16 mouse cellular contexts compared by ENCODE assay signal in genomic region chr11:44393101-44393810, GRCm38 (mm10).
DNase-seq lines count a peak whose midpoint lies in the region.
"Had no signal": no experiment of that assay in that cellular context is flagged by ENCODE, and none has a peak within 500 bp of the region (broad histone marks: within the 10 kb centered on the region; RNA-seq: fewer than 3 reads in every experiment).

No protein-coding gene starts in this region.

- peak; percentile 49 for DNase-seq in heart, adult 11 months
- no peak for DNase-seq in heart, adult 9 months (ENCODE audit: low spot score in 2 of 2)
- DNase-seq in ES-CJ7 (ENCODE audit: low read depth, low spot score) (peak; percentile 44), R1 (ENCODE audit: low read depth, low spot score) (peak; percentile 61)
- DNase-seq in lung, postnatal 14 days: peak; percentile 37
- no peak for DNase-seq in cerebellum, postnatal 14 days
- no peak for DNase-seq in urinary bladder, postnatal 36 days (ENCODE audit: low spot score in 2 of 2)
- no peak for DNase-seq in kidney, postnatal 10 days
- DNase-seq: adrenal gland, postnatal 14 days; cerebellum, adult 11 months; cerebellum, adult 9-10 months; heart, postnatal 36 days; kidney, adult 8-10 months; liver, embryonic 13.5 days; retina, postnatal 1 day; right cerebral cortex, postnatal 14 days had no signal

Comparison
In these comparisons a context has a peak if more than half of its experiments do, and no peak if none do; other contexts are left out.
1. DNase-seq: peak in heart, adult 11 months (single experiment), ES-CJ7 (single experiment), R1 (single experiment) and lung, postnatal 14 days (single experiment); none in heart, adult 9 months (0 of 2), cerebellum, postnatal 14 days (0 of 2), urinary bladder, postnatal 36 days (0 of 2) and kidney, postnatal 10 days (single experiment).